Mouse (Mus musculus) lung, postnatal 0 days (tissue): ENCODE measurements at regions not wholly inside any gene's neighbourhood (a gene's known extent, or its start where the extent isn't known, plus 50 kb on each side); places are given as distances from the start of the nearest gene placed in this dataset.

ENCODE experiments used
- CTCF ChIP-seq: IDR thresholded peaks from 2 replicates; pipeline ENCODE4 v1.5.1; 2016; ENCODE audit warnings: antibody characterized with exemption, mild to moderate bottlenecking
- EP300 ChIP-seq: IDR thresholded peaks from 2 replicates; pipeline ENCODE4 v1.6.1; 2016; ENCODE audit warnings: antibody characterized with exemption, mild to moderate bottlenecking, control low read depth

- TF ChIP-seq EP300 (no peak), CTCF (no peak)
Measured at GRCm38 (mm10) chr7:129760386-129760785, 168.7 kb downstream of the Wdr11 start.
